Mouse (Mus musculus): Measurements from ENCODE around the gene Crebl2.

Gene Crebl2

DNA sequence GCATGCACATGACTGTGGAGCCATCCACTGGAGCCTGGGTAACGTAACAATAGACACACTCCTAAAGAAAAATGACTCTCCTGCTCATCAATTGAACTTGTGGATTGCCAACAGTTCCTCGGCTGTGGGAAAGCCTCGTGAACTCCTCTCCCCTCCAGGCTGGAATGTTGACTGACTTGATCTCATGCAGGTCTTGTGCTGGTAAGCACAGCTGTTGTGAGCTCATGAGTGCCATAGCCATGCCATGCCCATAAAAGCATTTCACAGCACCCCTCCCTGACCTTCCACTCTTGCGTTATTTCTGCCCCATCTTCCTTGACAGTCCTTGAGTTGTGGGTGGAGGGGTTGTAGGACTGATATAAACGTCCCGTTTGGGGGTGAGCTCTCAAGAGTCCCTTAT is 9.5 kb upstream of the Crebl2 start:
- DNase-seq (ENCODE audit: low read depth), result no peak

- DNase-seq (ENCODE audit: low read depth), result peak; percentile 58
Measured at GRCm38 (mm10) chr6:134822844-134823243, 7.1 kb upstream of the Crebl2 start.

DNA sequence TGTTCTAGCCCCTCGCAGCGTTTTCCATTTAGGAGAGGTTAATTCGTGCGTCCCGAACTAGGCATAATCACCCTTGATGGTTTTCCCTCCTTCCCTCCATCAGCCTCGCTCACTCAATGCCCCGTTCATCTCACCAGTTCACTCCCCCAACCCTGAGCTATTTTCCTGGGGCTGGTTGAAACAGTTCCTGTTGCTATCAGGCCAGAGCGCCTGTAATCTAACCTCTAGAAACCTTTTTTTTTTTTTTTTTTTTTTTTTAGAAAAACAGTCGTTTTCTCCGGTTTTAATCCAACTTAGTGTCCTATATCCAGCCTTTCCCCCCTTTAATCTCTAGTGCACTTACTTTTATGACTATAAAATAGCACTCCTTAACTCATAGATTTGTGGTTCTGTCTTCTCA is 822 bp downstream of the Crebl2 start:
- DNase-seq (ENCODE audit: low read depth), result no peak

DNA sequence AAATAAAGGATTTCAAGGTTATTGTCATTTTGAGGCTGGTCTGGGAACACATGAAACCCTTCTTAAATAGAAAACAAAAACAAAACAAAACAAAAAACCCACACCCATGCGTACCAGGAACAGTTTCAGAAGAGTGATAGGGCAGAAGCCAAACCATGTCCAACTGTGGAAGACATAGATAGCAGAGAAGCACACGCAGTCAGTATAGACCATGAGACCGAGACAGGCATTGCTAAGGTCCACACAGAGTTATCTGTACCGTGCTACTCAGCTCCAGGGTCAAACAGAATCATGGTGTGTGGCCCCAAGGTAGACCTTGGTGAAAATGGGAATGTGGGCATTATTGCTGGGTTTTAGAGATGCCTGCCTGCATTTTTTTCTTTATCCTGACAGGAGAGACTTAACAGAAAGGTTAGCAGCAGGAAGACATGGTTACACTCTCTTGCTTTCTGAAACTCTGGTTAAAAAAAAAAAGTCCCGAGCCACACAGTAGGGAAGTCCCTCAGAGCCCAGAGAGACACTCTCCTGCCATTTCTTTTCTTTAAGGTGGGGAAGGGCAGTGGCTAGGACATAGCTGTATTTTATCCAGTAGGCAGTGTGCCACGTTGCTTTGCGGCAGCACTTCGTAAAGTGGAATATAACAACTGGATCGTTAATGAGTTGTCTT is 4.8 kb downstream of the Crebl2 start:
- DNase-seq (ENCODE audit: low read depth), result no peak

DNA sequence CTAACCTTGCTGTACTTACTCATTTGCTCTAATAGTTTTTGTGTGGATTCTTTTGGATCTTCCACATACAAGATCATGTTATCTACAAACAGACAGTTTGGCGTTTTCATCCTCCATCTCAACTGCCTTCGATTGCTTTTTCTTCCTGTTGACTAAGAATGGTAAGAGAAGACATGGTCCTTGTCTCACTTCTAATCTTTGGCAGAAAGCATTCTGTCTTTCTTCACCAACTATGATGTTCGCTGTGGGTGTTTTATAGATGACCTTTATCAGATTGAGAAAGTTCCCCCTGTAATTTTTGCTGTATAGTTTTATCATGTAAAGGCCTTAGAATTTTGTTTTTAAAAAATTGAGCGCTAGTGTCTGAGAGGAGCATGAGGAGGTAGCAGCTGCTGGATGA is 8.2 kb downstream of the Crebl2 start:
- DNase-seq (ENCODE audit: low read depth), result no peak

DNA sequence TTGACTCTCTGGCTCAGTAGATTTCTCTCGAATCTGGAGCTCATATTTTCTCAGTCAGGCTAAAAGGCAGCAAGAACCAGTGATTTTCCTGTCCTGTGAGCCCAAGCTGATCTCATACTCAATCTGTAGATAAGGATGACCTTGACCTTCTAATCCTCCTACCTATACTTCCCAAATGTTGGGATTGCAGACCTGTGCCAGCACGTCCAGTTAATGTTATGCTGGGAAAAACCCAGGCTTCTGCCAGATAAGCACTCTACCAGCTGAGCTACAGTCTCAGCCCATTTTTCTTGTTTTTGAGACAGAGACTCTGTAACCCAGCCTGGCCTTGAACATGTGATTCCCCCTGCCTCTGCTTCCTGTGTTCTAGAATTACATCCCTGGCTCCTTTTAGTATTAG is 10.4 kb downstream of the Crebl2 start:
- DNase-seq (ENCODE audit: low read depth), result no peak

DNA sequence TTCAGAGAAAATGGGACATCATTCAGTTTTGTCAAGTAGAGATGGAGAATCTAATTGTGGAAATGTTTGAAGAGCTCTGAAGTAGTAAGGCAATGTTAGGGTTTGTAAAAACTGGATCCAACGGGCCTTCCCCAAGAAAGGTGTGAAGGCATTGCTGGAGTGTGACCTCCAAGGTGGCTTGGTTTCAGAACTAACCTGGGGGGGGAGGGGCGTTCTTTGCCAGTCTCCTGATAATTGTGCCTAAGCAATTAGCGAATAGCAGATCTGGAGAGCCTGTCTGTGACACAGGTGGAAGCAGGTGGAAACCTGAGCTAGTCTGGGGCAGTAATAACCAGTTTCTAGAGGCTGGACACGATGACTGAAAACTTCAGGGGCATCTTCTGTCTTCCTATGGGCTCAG is 15.8 kb downstream of the Crebl2 start:
- no peak for DNase-seq (ENCODE audit: low read depth)

DNA sequence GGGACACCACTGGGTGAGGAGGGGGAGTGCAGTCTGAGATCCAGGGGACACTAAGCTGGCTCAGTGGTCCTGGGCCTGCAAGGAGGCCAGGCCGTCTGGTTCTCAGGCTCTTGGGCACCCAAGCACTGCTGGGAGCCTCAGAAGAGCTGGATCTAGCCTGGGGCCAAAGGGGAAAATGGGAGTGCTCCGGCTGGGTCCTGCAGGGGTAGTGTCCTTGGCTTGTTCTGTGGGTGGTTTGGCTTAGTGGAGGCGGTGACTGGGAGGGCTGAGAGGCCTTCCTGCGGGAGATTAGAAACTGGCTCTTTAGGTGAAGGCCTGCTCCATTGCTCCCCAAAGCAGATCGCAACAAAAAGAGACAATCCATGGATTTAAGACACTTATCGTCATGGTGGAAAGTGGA is 16.4 kb downstream of the Crebl2 start:
- DNase-seq (ENCODE audit: low read depth), result no peak

DNA sequence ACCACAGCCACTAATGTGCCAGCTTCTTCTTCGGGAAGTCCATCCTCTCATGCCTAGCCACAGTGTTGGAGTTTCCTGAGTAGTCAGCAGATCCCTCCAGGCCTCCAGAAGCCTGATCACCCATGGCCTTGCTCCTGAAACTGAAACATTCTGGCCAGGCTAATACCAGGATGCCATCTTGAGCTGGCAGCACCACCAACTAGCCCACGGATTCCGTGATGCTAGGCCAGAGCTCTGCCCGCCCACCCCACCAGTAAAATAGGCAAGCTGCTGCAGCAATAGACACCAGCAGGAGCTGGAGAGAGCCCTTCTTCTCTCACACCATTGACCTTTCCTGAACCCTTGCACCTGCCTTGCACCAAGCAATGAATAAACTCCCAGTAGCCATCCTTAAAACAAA is 17.6 kb downstream of the Crebl2 start:
- no peak for DNase-seq (ENCODE audit: low read depth)

DNA sequence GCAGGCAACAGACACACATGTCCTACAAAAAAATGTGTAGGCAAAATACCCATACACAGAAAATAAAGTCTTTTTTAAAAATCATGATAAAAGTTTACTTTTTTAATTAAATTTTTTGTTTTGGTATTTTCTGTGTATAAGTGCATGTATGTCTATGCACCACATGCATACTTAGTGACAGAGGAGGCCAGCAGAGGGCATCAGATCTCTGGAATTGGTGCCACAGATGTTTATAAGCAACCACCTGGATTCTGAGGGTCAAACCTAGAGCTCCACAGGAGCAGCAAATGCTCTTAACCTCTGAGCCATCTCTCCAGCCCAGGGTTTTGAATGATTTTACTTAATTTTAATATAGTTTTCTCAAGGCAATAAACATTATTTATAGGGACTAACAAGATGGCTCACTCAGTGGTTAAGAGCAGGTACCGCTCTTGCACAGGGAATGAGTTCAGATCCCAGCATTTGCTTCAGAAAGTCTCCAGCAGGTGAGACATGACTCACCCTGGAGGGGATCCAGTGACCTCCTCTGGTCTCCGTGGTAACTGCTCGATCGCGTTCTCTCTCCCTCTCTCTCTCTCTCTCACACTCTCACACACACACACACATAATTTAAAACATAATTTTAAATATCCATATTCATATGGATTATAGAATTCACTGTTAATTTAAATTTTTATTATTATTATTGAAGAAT is 18.4 kb downstream of the Crebl2 start:
- DNase-seq (ENCODE audit: low read depth), result peak; percentile 42

DNA sequence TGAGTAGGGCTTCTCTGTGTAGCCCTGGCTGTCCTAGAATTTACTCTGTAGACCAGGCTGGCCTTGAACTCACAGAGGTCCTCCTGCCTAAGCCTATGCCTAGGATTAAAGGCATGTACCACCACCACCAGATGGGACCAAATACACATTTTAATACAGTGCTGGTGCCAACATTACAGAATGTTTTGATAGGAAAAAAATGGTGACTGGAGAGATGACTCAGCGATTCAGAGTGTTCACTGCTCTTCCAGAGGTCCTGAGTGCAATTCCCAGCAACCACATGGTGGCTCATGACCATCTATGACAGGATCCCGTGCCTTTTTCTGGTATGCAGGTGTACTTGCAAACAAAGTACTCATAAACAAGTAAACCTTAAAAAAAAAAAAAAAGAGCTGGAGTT is 19.5 kb downstream of the Crebl2 start:
- no peak for DNase-seq (ENCODE audit: low read depth)

- no peak for DNase-seq (ENCODE audit: low read depth)
Measured at GRCm38 (mm10) chr6:134849985-134850384, 20.0 kb downstream of the Crebl2 start.

GRCm38 (mm10) chr6:134854782-134855181 is 24.8 kb downstream of the Crebl2 start:
- no peak for DNase-seq (ENCODE audit: low read depth)

GRCm38 (mm10) chr6:134855926-134856325 is 26.0 kb downstream of the Crebl2 start:
- no peak for DNase-seq (ENCODE audit: low read depth)

DNA sequence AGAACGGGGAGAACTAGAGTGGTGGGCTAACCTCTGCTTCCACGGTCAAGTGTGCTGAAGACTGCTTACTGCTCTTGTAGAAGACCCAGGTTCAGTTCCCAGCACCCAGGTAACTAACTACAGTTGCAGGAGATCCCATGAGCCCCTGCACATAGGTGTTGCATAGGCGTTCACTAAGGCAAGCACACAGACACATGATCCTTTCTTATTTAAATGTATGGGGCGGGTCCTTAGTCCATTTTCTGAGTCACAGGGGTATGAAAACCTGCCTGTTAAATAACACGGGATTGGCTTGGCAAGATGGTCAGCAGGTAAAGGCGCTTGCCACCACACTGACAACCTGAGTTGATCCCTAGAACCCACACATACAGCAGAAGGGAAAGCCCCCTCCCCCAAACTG is 29.1 kb downstream of the Crebl2 start:
- DNase-seq (ENCODE audit: low read depth), result no peak

DNA sequence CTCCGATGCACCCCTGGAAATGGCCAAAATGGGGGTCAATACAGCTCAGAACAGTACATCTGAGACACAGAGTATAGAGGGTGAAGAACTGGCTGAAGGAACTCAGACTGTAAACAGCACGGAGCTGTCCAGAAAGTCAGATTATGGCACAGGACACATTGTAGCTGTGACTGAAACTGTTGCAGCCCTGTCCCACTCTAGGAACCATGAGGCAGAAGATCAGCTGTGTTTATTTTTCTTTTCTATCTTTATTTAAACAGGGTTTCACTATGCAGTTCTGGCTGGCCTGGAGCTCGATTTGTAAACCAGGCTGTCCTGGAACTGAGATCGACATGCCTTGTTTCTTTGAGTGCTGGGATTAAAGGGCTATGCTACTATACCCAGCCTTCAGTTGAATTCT is 30.3 kb downstream of the Crebl2 start:
- no peak for DNase-seq (ENCODE audit: low read depth)

DNA sequence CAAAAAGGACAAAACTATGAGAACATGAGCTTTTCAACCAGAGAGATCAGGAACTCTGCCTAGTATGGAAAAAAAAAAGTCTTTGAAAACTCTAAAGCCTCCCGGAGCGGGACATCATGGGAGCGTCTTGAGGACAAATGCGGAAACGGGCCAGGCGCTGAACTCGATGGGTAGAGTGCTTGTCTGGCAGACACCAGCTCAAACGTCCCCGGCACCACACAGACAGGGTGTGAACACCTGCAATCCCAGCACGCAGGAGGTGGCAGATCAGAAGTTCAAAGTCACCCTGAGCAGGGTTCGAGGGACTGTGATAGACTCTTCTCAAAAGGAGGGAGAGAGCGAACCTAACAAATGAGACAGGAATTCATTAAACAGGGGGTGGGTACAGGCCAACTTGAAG is 31.4 kb downstream of the Crebl2 start:
- no peak for DNase-seq (ENCODE audit: low read depth)

- DNase-seq (ENCODE audit: low read depth), result no peak
Measured at GRCm38 (mm10) chr6:134862671-134863104, 32.7 kb downstream of the Crebl2 start.

- peak; percentile 93 for DNase-seq (ENCODE audit: low read depth)
Measured at GRCm38 (mm10) chr6:134863146-134863545, 33.2 kb downstream of the Crebl2 start.

- DNase-seq (ENCODE audit: low read depth), result no peak
Measured at GRCm38 (mm10) chr6:134866113-134866512, 36.2 kb downstream of the Crebl2 start.

DNA sequence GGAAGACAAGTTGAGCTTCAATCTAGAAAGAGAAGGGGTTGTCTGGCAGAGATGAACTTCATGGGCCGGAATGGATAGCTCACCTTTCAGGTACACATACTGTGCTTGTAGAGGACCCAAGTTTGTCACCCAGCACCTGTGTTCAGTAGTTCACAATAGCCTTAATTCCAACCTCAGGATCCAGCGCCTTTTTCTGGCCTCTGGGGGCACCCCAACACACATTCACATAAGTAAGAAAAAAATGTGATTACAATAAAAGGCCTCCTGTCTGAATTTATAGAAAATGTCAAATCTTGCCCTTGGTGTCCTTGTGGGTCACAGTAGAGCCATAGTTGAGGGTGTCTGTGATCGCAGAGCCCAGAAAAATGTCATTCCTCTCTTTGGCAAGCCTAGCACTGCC is 37.4 kb downstream of the Crebl2 start:
- no peak for DNase-seq (ENCODE audit: low read depth)

- no peak for DNase-seq (ENCODE audit: low read depth)
Measured at GRCm38 (mm10) chr6:134870209-134870742, 40.3 kb downstream of the Crebl2 start.

GRCm38 (mm10) chr6:134870887-134871286 is 40.9 kb downstream of the Crebl2 start:
- DNase-seq (ENCODE audit: low read depth), result no peak

DNA sequence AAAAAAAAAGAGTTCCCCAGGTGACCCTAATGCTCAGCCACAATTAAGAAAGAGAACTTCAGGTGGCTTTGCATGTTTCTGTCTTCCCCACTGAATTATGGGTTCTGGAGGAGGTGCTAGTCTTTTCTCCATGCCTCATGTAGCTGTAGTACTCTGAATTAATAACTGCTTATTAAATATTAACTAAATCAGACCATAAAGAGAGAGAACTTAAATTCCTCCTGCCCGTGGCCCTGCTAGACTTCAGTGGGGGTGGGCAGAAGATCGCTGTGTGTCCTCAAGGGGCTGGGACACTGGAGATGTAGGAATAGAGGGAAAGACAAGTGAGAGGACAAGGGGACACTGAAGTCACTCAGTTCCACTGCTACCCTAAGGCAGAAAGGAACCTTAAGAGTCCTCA is 42.3 kb downstream of the Crebl2 start:
- no peak for DNase-seq (ENCODE audit: low read depth)

All from naive thymus-derived CD4-positive, alpha-beta T cell, adult 2 months (primary cell).